Mouse (Mus musculus): ENCODE measurements at regions not wholly inside any gene's neighbourhood (a gene's known extent, or its start where the extent isn't known, plus 50 kb on each side); places are given as distances from the start of the nearest gene placed in this dataset.

- peak; percentile 11 to 15 for DNase-seq
These were observed 52.4 kb upstream of the Ankef1 start for GRCm38 (mm10) chr2:136449265-136449664.

All from kidney, adult 8-10 months (tissue).